Mouse (Mus musculus) spleen, postnatal 4 days (tissue): ENCODE measurements around the gene Ap2s1.

Source experiments
- DNase-seq, 2 experiments: peaks; one replicate each; pipeline ENCODE4 v3.0.0; 2022; ENCODE audit warnings: low spot score in 2 of 2

Gene Ap2s1

DNA sequence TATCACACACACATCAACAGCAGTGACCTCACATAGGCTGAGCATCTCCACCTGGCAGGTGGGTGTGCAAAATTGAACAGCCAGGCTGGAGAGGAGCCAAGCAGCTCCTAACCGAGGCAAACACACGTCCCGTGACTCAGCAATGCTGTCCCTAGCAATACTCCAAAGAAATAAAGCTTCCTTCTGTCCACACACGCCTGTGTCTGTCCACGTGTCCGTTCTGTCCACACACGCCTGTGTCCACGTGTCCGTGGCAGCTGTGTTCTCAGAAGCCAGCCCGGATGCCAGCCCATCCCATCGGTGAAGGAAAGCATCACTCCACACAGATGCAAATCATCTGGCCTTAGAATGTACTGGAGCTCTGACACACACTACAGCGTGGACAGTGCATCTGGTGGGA, 13.8 kb downstream of the Ap2s1 start:
- DNase-seq = no peak

GRCm38 (mm10) chr7:16755362-16756017, 17.3 kb downstream of the Ap2s1 start:
- no peak for DNase-seq

- DNase-seq = no peak
Measured at GRCm38 (mm10) chr7:16758872-16759574, 20.8 kb downstream of the Ap2s1 start.

DNA sequence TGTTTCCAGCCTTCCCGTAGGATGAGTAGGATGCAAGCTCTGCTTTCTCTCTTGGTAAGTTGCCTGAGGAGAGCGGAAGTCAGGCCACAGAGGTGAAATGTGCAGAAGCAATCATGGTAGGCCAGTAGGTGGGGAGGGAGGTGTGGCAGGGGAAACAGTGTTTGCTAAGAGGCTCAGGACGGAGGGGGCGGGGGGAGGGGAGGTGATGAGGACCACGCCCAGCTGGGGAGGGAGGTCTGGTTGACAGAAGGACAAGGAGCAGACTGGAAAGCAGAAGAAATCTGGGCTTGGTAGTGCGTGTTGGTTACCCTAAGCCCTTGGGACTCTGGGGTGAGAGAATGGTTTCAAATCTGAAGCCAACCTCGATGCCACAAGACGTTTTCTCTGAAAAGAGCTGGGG, 22.1 kb downstream of the Ap2s1 start:
- no peak for DNase-seq

DNA sequence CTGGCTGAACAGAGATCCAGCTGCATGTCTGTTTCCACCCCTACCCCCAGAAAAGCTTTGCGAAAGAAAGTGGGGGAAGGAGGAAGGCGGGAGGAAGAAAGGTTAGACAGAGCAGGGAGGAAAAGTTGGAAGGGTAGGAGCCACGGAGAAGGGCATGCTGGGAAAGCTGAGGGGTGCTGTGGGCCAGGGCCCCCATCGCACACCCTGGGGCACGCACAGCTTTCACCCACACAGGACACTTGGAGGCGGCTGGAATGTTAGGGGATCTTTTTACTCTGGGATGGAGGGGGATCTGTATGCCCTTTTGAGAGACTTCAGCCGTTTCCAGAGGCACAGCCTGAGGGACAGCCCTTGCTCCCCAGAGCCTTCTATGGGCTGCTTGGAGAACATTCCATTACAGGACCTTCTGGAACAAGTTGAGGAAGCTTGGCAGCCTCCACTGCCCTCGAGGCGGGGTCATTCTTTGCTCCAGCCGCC, 22.8 kb downstream of the Ap2s1 start:
- no peak for DNase-seq

DNA sequence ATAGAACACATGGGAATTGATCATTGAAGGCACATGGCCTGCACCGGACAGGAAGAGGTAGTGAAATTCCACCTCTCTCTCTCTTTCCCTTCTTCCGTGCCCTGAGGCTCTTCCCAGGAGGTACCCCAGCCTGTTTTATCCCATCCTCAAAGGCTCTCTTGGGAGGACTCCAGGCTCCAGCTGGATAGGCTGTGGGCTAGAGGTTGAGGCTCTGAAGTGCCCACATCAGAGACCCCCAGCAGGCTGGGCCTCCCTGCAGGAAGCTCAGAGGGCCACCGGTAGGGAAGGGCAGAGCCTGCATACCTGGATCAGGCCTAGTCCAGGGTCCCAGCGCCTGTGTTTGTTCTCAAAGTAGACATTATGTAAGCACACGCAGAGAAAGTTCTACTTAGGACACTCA, 23.4 kb downstream of the Ap2s1 start:
- no peak for DNase-seq

DNA sequence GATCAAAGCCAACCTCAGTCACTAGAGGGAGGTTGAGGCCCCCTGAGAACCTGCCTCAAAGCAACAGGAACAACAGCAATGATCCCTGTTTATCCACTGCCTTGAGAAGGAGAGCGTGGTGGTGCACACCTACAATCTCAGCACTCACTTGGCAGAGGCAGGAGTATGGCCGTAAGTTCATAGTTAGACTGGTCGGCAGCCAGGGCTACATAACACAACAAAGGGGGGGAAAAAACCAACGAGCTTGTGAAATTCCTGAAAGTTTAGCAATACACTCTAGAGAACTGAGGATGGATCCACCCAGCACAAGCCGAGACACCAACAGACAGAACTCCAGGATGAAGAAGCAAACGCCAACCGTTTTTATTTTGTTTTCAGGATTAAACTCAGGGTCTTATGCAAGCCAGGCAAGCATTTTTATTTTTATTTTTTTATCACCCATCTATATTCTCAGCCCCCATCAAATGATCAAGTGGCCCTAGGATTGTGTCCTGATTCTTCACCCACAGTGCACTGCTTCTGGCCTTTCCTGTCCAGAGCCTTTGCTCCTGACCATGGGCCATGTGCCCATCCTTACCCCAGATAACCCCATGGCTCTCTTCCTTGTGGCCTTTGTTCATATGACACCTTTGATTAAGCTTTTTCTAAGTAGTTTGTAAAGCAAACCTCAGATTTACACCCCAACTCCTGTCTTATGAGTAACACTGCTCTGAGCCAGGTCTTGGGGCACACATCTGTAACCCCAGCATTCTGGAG, 25.4 kb downstream of the Ap2s1 start:
- DNase-seq = no peak

GRCm38 (mm10) chr7:16766443-16766842, 28.2 kb downstream of the Ap2s1 start:
- no peak for DNase-seq

- DNase-seq = no peak
Measured at GRCm38 (mm10) chr7:16775888-16776287, 37.7 kb downstream of the Ap2s1 start.

DNA sequence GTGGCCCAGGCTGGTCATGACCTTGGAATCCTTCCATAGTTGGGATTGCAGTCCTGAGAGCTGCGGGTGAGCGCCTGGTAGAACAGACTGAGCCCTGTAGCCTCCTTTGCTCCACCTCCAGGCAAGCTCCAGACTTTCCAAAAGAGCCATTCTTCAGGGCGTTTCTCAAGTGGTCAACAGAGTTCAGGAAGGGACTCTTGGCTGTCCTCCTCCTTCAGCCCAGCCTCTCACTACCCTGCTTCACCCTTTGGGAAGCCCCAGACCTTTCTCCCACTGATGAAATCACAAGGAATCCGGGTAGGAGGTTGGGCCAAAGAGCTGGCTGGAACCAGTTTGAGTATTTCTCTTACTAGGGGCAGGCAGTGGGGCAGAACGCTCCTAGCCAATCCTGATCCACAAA, 41.9 kb downstream of the Ap2s1 start:
- DNase-seq = peak in 1 of 2 experiments; percentile 52

DNA sequence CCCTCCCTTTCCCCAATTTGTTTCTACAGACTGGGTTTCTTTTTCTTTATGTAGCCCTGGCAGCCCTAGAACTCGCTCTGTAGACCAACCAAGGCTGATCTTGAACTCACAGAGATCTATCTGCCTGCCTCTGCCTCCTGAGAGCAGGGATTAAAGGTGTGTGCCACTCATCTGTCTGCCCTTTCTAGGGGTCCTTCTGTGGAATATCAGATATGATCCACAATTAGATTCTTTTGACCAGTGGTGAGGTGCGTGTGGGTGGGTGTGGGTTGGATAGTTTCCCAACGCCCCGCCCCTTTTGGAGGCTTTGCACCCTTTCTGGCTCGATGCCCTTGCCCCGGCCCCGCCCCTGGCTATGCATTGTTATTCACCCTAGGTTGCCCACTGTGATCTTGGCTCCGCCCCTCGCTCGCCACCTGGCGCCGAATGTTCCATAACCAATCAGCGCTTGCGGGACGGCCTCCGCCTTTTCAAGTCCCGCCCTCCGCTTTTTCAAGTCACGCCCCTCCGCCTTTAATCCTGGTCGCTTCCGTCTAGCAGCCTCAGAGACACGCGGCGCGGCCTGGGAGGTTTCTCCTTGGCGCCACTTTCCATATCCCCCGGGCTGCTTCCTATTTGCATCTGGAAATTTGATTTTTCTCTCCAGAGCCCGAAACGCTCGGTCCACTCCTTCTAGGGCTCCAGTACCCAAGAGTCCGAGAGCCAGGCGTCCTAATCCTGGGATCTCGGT, 42.8 kb downstream of the Ap2s1 start, which contains the start of gene Slc1a5:
Gene Slc1a5 (plus strand): TSS at position 516 of the 730 bp plus-strand sequence.
- DNase-seq = peak; percentile 97 to 98

- DNase-seq = no peak
Measured at GRCm38 (mm10) chr7:16781555-16781815, 43.3 kb downstream of the Ap2s1 start.

GRCm38 (mm10) chr7:16781816-16782554, 43.8 kb downstream of the Ap2s1 start:
- DNase-seq = peak; percentile 41 to 85

GRCm38 (mm10) chr7:16782555-16783125, 44.4 kb downstream of the Ap2s1 start:
- peak in 1 of 2 experiments; percentile 64 for DNase-seq

DNA sequence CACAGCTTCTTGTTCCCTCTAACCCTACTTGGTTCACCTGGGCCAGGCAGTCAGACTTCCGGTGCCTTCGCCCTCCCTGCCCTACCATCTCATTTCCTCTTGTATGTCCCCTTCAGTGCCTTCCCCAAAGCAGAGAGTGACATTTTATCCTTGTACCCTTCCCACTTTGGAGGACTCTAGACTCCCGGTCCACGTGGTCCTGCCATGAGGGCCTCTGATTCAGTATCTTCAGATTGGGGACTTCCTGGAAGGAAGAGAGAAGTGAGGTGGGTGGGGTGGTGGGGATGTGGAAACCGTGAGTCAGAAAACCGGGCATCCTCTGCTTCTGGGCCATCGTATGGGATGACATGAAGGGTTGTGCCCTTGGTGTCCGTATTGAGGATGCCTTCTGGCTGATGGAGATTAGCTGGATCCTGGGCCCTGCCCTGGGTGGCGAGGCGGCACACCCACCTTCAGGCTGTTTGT, 45.0 kb downstream of the Ap2s1 start:
- peak; percentile 84 to 88 for DNase-seq

DNA sequence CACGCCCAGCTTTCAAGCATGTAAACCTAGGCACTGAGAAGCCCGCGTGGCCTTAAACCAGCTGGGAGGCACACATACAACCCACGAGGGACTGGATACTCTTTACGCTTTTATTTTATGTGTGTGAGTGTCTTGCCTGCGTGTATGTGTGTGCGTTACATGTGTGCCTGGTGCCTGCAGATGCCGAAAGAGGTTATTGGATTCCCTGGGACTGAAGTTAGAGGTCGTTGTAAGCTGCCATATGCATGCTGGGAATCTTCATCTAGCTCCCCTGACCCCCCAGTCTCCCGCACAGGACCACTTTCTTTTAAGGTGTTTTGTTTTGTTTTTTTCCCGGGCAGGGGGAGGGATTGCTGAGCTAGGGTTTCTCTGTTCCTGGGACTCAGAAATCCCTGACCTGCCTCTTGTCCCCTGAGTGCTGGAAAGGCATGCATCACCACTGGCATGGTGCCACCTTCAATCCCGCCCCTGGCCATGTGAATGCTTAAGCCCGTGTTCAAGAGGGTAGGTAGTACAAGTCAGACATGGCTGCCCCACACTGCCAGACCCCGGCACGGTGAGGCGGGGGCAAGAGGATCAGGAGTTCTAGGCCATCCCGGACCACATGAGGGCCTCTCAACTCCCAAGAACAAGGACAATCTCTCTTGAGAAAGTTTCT, 45.7 kb downstream of the Ap2s1 start:
- DNase-seq = peak; percentile 71 to 84

GRCm38 (mm10) chr7:16784498-16784976, 46.3 kb downstream of the Ap2s1 start:
- DNase-seq = peak; percentile 47 to 76

DNA sequence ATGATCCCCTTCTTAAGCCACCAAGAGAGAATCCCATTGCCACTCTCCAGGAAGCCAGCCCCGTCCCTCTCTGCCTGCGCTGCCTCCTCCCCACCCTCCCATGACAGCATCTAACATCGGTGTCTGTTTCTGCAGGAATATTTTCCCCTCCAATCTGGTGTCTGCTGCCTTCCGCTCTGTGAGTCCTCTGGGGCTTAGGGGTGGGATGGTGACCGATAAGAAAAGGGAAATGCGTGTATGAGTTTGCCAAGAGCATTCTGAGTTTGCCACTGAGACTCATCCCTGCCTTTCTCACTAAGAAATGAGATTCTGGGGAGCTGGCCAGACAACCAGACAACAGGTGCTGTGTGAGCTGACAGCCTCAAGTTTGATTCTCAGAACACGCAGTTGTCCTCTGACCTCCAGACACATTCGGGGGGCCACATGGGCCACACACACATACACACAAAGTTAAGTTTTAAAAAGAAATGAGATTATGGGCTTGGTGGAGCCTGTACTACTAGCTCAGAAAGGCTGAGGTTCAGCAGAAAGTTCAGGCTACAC, 47.4 kb downstream of the Ap2s1 start:
- DNase-seq = peak in 1 of 2 experiments; percentile 58

DNA sequence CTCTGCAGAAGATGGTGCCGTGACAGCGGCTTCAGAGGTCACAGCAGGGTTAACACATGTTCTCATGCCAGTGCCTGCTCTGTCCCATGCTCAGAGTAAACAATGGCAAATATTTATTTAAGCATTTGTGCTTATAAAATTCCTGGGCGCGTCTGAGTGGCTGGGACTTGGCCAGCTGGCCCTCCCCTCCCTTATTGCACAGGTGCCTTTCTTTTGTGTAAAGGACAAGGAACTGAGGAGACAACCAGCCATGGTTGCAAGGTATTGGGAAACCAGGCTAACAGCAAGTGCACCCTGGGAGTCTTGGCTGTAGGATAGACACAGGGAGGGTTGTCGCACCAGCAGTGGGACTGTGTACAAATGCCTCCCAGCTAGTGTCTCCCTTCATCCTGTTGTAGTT, 54.1 kb downstream of the Ap2s1 start:
- DNase-seq = no peak
